Mouse (Mus musculus) central nervous system, embryonic 14 days (tissue): ENCODE measurements around the gene Ifngr1. TPM values are rescaled to one million over a fixed set of nuclear protein-coding genes. Genes with fewer than 3 reads are reported as not detected.

Experiments used
- polyA plus RNA-seq: library from polyadenylated mRNA; depleted of rRNA; stranded (reverse); fragments of >200 nt; gene quantifications from 2 replicates; pipeline ENCODE4 v1.2.3, GENCODE M21; 2012; rRNA removed

The Ifngr1 gene
- polyA plus RNA-seq, result 12.0 and 14.6 TPM in 2 replicates

DNA sequence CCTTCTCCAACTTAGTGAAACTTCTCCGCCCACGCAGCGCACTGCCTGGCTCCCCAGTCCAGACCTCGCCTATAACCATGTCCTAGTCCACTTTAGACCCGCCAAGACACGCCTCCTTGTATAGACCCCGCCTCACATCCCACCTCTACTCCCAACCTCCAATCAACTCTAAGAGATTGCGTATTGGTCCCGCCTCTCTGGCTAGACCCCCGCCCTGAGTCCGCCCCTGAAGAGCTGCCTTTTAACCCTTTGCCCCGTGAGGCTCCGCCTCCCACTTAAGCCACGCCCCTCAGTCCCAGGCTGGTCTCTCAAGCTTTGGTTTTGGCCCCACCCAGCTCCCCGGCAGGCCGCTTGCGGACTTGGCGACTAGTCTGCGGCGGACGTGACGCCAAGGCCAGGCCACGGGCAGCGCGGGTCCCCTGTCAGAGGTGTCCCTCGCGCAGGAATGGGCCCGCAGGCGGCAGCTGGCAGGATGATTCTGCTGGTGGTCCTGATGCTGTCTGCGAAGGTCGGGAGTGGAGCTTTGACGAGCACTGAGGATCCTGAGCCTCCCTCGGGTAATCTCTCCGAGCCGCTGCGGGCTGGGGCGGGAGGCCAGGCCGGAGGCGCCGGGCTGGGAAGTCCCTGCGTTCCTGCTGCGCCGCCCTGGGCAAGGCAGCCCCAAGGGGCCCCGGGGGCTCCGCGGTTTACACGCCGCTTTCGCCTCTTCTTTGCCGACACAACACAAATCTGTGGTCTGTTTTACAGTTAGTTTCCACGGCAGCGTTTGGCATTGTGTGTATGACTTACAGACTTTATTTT is at the start of gene Ifngr1:
Gene Ifngr1 (plus strand): TSS at position 309 of the 801 bp plus-strand sequence.

DNA sequence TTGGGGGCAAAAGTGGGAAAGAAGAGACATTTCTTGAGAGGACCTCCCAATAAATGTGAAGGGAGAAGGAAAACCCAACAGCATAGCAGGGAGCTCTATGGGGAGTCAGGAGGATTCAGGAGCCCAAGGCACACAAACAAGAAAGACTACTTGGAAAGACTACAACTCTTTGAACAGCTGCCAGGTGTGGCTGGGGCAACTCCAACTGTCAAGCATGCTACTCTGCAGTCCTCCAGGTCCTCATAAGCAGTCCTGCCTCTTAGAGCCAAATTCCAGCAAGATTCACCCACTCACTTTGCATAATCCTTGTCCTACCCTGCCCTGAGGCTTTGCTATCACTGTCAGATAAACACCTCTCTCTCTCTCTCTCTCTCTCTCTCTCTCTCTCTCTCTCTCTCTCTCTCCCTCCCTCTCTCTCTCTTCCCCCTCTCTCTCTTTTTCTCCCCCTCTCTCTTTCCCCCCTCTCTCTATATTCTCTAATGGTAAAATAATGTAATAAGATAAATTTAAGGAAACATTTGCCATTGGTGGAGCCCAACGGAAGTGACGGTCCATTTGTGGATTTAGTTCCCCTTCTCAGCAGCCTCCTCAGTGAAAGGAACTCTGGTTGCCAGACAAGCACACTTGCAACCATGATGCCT is 29.8 kb downstream of the Ifngr1 start, which contains the start of gene Il22ra2:
Gene Il22ra2 (plus strand): TSS at position 591 of the 641 bp plus-strand sequence.

Other genes with a start within 250 kb of the Ifngr1 start
- 3.6 and 4.4 TPM in 2 replicates for gene Olig3, start 235.4 kb upstream of the Ifngr1 start, polyA plus RNA-seq
- not detected in 2 replicates for gene Il22ra2, start 30.0 kb downstream of the Ifngr1 start, polyA plus RNA-seq
- 0.12 and 0.36 TPM in 2 replicates for gene Il20ra, start 120.6 kb downstream of the Ifngr1 start, polyA plus RNA-seq